Mouse (Mus musculus) intestine, embryonic 15.5 days (tissue): ENCODE data around the gene Akap13. TPM values are rescaled to one million over a fixed set of nuclear protein-coding genes. Genes with fewer than 3 reads are reported as not detected.

Experiments used
- ATAC-seq: fragments of 200-750 bp; cut with Nextera tagmentation; 2 replicates; pipeline ENCODE4 v1.8.0; 2017; ENCODE audit warnings: moderate TSS enrichment, moderate library complexity
- H3K27ac ChIP-seq: fragments of 300-500 bp; sonication (generic); 2 replicates; pipeline ENCODE4 v1.5.1; 2015; ENCODE audit warnings: mild to moderate bottlenecking, inconsistent platforms
- H3K27me3 ChIP-seq: fragments of 300-500 bp; sonication (generic); replicated peaks from 2 replicates; pipeline ENCODE4 v1.6.1; 2015; ENCODE audit warnings: inconsistent platforms
- H3K36me3 ChIP-seq: fragments of 300-500 bp; sonication (generic); 2 replicates; pipeline ENCODE4 v1.6.1; 2015; ENCODE audit warnings: inconsistent platforms
- H3K4me1 ChIP-seq: fragments of 300-500 bp; sonication (generic); replicated peaks from 2 replicates; pipeline ENCODE4 v1.6.1; 2015; ENCODE audit warnings: inconsistent platforms
- H3K4me2 ChIP-seq: fragments of 300-500 bp; sonication (generic); replicated peaks from 2 replicates; pipeline ENCODE4 v1.6.1; 2015; ENCODE audit warnings: mild to moderate bottlenecking, inconsistent platforms
- H3K4me3 ChIP-seq: fragments of 300-500 bp; sonication (generic); replicated peaks from 2 replicates; pipeline ENCODE4 v1.5.1; 2015; ENCODE audit warnings: inconsistent platforms
- H3K9ac ChIP-seq: fragments of 300-500 bp; sonication (generic); 2 replicates; pipeline ENCODE4 v1.6.1; 2015; ENCODE audit warnings: inconsistent platforms
- H3K9me3 ChIP-seq: fragments of 300-500 bp; sonication (generic); 2 replicates; pipeline ENCODE4 v1.6.1; 2016; ENCODE audit warnings: inconsistent platforms
- WGBS: fragments of 180-500 bp; shearing (Covaris S2); methylation state at CpG from one replicate; pipeline ENCODE4 v1.1.7; 2015; 5-methylcytosine and 5-hydroxymethylcytosine counted together
- polyA plus RNA-seq: library from polyadenylated mRNA; unstranded; fragments of >200 nt; fragmentation: Nextera tagmentation; extraction: Ambion mirVana; gene quantifications from 2 replicates; pipeline ENCODE4 v1.2.1, GENCODE M21; 2015

Gene Akap13
- polyA plus RNA-seq, 1 experiment from 2014 or later = 31.2 TPM

- ATAC-seq = peak; percentile 87
- H3K9ac ChIP-seq = no peak overlapping the region
- no peaks in the 10 kb centered on the region for H3K36me3 ChIP-seq
- WGBS = 23% methylated on average over 4 of the region's 4 CpGs
- no peak overlapping the region for H3K27ac ChIP-seq
- no peak overlapping the region for H3K4me2 ChIP-seq
- H3K4me3 ChIP-seq = no peak overlapping the region
- no peaks in the 10 kb centered on the region for H3K27me3 ChIP-seq
- no peaks in the 10 kb centered on the region for H3K9me3 ChIP-seq
- H3K4me1 ChIP-seq = no peaks in the 10 kb centered on the region
These were observed 28.0 kb upstream of the Akap13 start for GRCm38 (mm10) chr7:75427322-75427721.

GRCm38 (mm10) chr7:75428913-75429312, 26.4 kb upstream of the Akap13 start:
- Histone ChIP-seq H3K27me3 (no peaks in the 10 kb centered on the region), H3K9ac (no peak overlapping the region), H3K4me2 (no peak overlapping the region), H3K27ac (no peak overlapping the region), H3K36me3 (no peaks in the 10 kb centered on the region), H3K9me3 (no peaks in the 10 kb centered on the region), H3K4me3 (no peak overlapping the region), H3K4me1 (no peaks in the 10 kb centered on the region)
- no peak for ATAC-seq
- 84% methylated on average over 4 of the region's 4 CpGs for WGBS

GRCm38 (mm10) chr7:75430550-75430949, 24.8 kb upstream of the Akap13 start:
- no peaks in the 10 kb centered on the region for H3K36me3 ChIP-seq
- no peaks in the 10 kb centered on the region for H3K9me3 ChIP-seq
- H3K4me2 ChIP-seq = no peak overlapping the region
- H3K27me3 ChIP-seq = no peaks in the 10 kb centered on the region
- H3K27ac ChIP-seq = no peak overlapping the region
- no peak for ATAC-seq
- H3K9ac ChIP-seq = no peak overlapping the region
- WGBS = 76% methylated on average over 2 of the region's 2 CpGs
- no peaks in the 10 kb centered on the region for H3K4me1 ChIP-seq
- no peak overlapping the region for H3K4me3 ChIP-seq

- H3K4me3 ChIP-seq = no peak overlapping the region
- 24% methylated on average over 7 of the region's 7 CpGs for WGBS
These were observed 24.3 kb upstream of the Akap13 start for GRCm38 (mm10) chr7:75431043-75431442.

GRCm38 (mm10) chr7:75432046-75432445, 23.3 kb upstream of the Akap13 start:
- Histone ChIP-seq H3K4me1 (no peaks in the 10 kb centered on the region), H3K27me3 (no peaks in the 10 kb centered on the region), H3K4me3 (no peak overlapping the region), H3K9ac (no peak overlapping the region), H3K36me3 (no peaks in the 10 kb centered on the region), H3K27ac (no peak overlapping the region), H3K9me3 (no peaks in the 10 kb centered on the region), H3K4me2 (no peak overlapping the region)
- ATAC-seq = no peak
- WGBS = 59% methylated on average over 3 of the region's 3 CpGs

More at GRCm38 (mm10) chr7:75431043-75431442, 24.3 kb upstream of the Akap13 start:
- Histone ChIP-seq H3K4me1 (no peaks in the 10 kb centered on the region), H3K9ac (no peak overlapping the region), H3K27ac (no peak overlapping the region), H3K9me3 (no peaks in the 10 kb centered on the region), H3K4me2 (no peak overlapping the region), H3K27me3 (no peaks in the 10 kb centered on the region), H3K36me3 (no peaks in the 10 kb centered on the region)
- no peak for ATAC-seq

GRCm38 (mm10) chr7:75436413-75437174, 18.7 kb upstream of the Akap13 start:
- ATAC-seq = peak; percentile 74
- Histone ChIP-seq H3K27me3 (no peaks in the 10 kb centered on the region), H3K27ac (no peak overlapping the region), H3K4me1 (no peaks in the 10 kb centered on the region), H3K4me3 (no peak overlapping the region), H3K36me3 (no peaks in the 10 kb centered on the region), H3K9me3 (no peaks in the 10 kb centered on the region), H3K9ac (no peak overlapping the region), H3K4me2 (no peak overlapping the region)
- WGBS = 37% methylated on average over 6 of the region's 8 CpGs

- Histone ChIP-seq H3K27me3 (no peaks in the 10 kb centered on the region), H3K4me1 (no peaks in the 10 kb centered on the region), H3K27ac (no peak overlapping the region), H3K4me2 (no peak overlapping the region), H3K4me3 (no peak overlapping the region), H3K9me3 (no peaks in the 10 kb centered on the region), H3K36me3 (no peaks in the 10 kb centered on the region), H3K9ac (no peak overlapping the region)
- WGBS = 91% methylated on average over 4 of the region's 4 CpGs
- ATAC-seq = no peak
These were observed 15.8 kb upstream of the Akap13 start for GRCm38 (mm10) chr7:75439570-75439969.

GRCm38 (mm10) chr7:75440241-75440640, 15.1 kb upstream of the Akap13 start:
- H3K9me3 ChIP-seq = no peaks in the 10 kb centered on the region
- no peak overlapping the region for H3K4me2 ChIP-seq
- H3K27me3 ChIP-seq = no peaks in the 10 kb centered on the region
- ATAC-seq = no peak
- no peak overlapping the region for H3K9ac ChIP-seq
- no peaks in the 10 kb centered on the region for H3K36me3 ChIP-seq
- 71% methylated on average over 2 of the region's 2 CpGs for WGBS
- no peaks in the 10 kb centered on the region for H3K4me1 ChIP-seq
- H3K27ac ChIP-seq = no peak overlapping the region
- H3K4me3 ChIP-seq = no peak overlapping the region

GRCm38 (mm10) chr7:75441947-75442346, 13.4 kb upstream of the Akap13 start:
- no peak overlapping the region for H3K4me2 ChIP-seq
- WGBS = 78% methylated on average over 2 of the region's 2 CpGs
- no peak for ATAC-seq
- H3K27me3 ChIP-seq = no peaks in the 10 kb centered on the region
- H3K9ac ChIP-seq = no peak overlapping the region
- no peaks in the 10 kb centered on the region for H3K9me3 ChIP-seq
- no peak overlapping the region for H3K27ac ChIP-seq
- no peaks in the 10 kb centered on the region for H3K36me3 ChIP-seq
- H3K4me1 ChIP-seq = no peaks in the 10 kb centered on the region
- no peak overlapping the region for H3K4me3 ChIP-seq

- Histone ChIP-seq H3K9me3 (no peaks in the 10 kb centered on the region), H3K27ac (peak overlapping the region; percentile 100), H3K9ac (peak overlapping the region; percentile 97), H3K36me3 (no peaks in the 10 kb centered on the region), H3K27me3 (no peaks in the 10 kb centered on the region), H3K4me1 (peaks cover 9% of the 10 kb centered on the region; the same call in 1 of the 2 replicates), H3K4me3 (peak overlapping the region; percentile 96), H3K4me2 (peak overlapping the region; percentile 87)
- WGBS = 2% methylated on average over 25 of the region's 25 CpGs
- peak; percentile 3; the same call in 1 of the 2 replicates for ATAC-seq
These were observed 986 bp downstream of the Akap13 start for GRCm38 (mm10) chr7:75456152-75456888.

- no peaks in the 10 kb centered on the region for H3K9me3 ChIP-seq
- ATAC-seq = no peak
- no peak overlapping the region for H3K27ac ChIP-seq
- H3K4me1 ChIP-seq = peaks cover 9% of the 10 kb centered on the region; the same call in 1 of the 2 replicates
- H3K27me3 ChIP-seq = no peaks in the 10 kb centered on the region
- H3K36me3 ChIP-seq = no peaks in the 10 kb centered on the region
- no peak overlapping the region for H3K9ac ChIP-seq
- no peak overlapping the region for H3K4me2 ChIP-seq
- WGBS = 58% methylated on average over 1 of the region's 1 CpGs
- no peak overlapping the region for H3K4me3 ChIP-seq
These were observed 5.0 kb downstream of the Akap13 start for GRCm38 (mm10) chr7:75460290-75460689.

- Histone ChIP-seq H3K27ac (no peak overlapping the region), H3K4me2 (no peak overlapping the region), H3K9me3 (no peaks in the 10 kb centered on the region), H3K36me3 (no peaks in the 10 kb centered on the region), H3K4me1 (no peaks in the 10 kb centered on the region), H3K27me3 (no peaks in the 10 kb centered on the region), H3K9ac (no peak overlapping the region), H3K4me3 (no peak overlapping the region)
- no peak for ATAC-seq
These were observed 8.3 kb downstream of the Akap13 start for GRCm38 (mm10) chr7:75463579-75464162.
